9 mouse cellular contexts compared by ENCODE assay signal in the genomic region with DNA sequence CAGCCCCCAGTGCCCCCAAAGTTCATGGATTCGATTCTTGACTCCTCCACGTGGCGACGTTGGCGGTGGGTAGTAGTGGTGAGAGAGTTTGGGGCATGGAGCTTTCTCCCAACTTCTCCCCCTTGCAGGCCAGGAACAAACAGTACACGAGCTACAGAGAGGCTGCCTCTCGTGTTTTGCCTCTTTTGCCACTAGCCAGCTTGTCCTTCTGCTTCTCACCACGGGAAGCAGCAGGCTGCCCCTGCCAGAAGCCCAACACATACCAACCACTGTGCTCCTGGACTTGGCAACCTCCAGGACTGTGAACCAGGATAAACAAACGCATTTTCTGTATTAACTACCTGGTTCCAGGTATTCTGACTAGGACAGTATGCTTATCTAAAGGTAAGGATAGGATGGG. TPM values are rescaled to one million over a fixed set of nuclear protein-coding genes. Genes with fewer than 3 reads are reported as not detected.
DNase-seq lines count a peak whose midpoint lies in the region; ATAC-seq lines count a peak whose summit lies in the region.
"Had no signal": no experiment of that assay in that cellular context is flagged by ENCODE, and none has a peak within 500 bp of the region (broad histone marks: within the 10 kb centered on the region; RNA-seq: fewer than 3 reads in every experiment).

No protein-coding gene starts in this region.

- no peak overlapping the region for H3K4me2 ChIP-seq in forebrain, embryonic 14.5 days (ENCODE audit: low read length)
- peak overlapping the region; percentile 57 for H3K4me2 ChIP-seq in limb, embryonic 13.5 days (replicated peaks)
- no peak overlapping the region for H3K4me2 ChIP-seq in midbrain, embryonic 15.5 days

- no peaks in the 10 kb centered on the region for H3K9me3 ChIP-seq in forebrain, embryonic 10.5 days
- H3K9me3 ChIP-seq in forebrain, embryonic 14.5 days (replicated peaks; ENCODE audit: control insufficient read depth, low read length) = no peaks in the 10 kb centered on the region
- peaks cover 3% of the 10 kb centered on the region; the same call in 1 of the 2 replicates for H3K9me3 ChIP-seq in limb, embryonic 13.5 days
- H3K9me3 ChIP-seq in midbrain, embryonic 15.5 days = no peaks in the 10 kb centered on the region
- H3K9me3 ChIP-seq: hindbrain, embryonic 15.5 days had no signal

- 78% methylated on average over 9 of the region's 9 CpGs for WGBS in forebrain, embryonic 10.5 days
- 72% methylated on average over 9 of the region's 9 CpGs for WGBS in forebrain, embryonic 14.5 days
- WGBS in limb, embryonic 13.5 days = 54% methylated on average over 9 of the region's 9 CpGs
- WGBS in midbrain, embryonic 15.5 days = 69% methylated on average over 9 of the region's 9 CpGs

- no peak for DNase-seq in forebrain, embryonic 10.5 days (ENCODE audit: extremely low spot score, low spot score)
- DNase-seq in forebrain, embryonic 14.5 days (ENCODE audit: low spot score) = no peak
- DNase-seq in kidney, postnatal 10 days = peak; percentile 28
- DNase-seq in kidney, postnatal 25 days = no peak
- peak; percentile 80 to 83 for DNase-seq in cerebellum, postnatal 36 days
- no peak for DNase-seq in thymus, adult 18-20 months

- H3K4me3 ChIP-seq in forebrain, embryonic 10.5 days = no peak overlapping the region; the same call in 1 of the 2 replicates
- no peak overlapping the region for H3K4me3 ChIP-seq in forebrain, embryonic 14.5 days (ENCODE audit: low read depth, low read length)
- H3K4me3 ChIP-seq in limb, embryonic 13.5 days = peak overlapping the region; percentile 29
- no peak overlapping the region for H3K4me3 ChIP-seq in midbrain, embryonic 15.5 days
- H3K4me3 ChIP-seq: hindbrain, embryonic 15.5 days had no signal

- H3K9ac ChIP-seq in forebrain, embryonic 14.5 days (ENCODE audit: low read length) = no peak overlapping the region
- peak overlapping the region; percentile 45 for H3K9ac ChIP-seq in limb, embryonic 13.5 days
- H3K9ac ChIP-seq in midbrain, embryonic 15.5 days = no peak overlapping the region
- H3K9ac ChIP-seq: hindbrain, embryonic 15.5 days had no signal

- ATAC-seq in forebrain, embryonic 14.5 days = no peak
- no peak for ATAC-seq in limb, embryonic 13.5 days (ENCODE audit: low FRiP score, low read depth)
- no peak for ATAC-seq in midbrain, embryonic 15.5 days (replicated peaks)

- peaks cover 15% of the 10 kb centered on the region for H3K4me1 ChIP-seq in forebrain, embryonic 10.5 days
- peaks cover 4% of the 10 kb centered on the region; the same call in 1 of the 2 replicates for H3K4me1 ChIP-seq in forebrain, embryonic 14.5 days (ENCODE audit: control insufficient read depth, insufficient read depth, low read length)
- peaks cover 30% of the 10 kb centered on the region for H3K4me1 ChIP-seq in limb, embryonic 13.5 days
- H3K4me1 ChIP-seq in midbrain, embryonic 15.5 days = peaks cover 7% of the 10 kb centered on the region

- H3K36me3 ChIP-seq in forebrain, embryonic 10.5 days (replicated peaks) = no peaks in the 10 kb centered on the region
- no peaks in the 10 kb centered on the region for H3K36me3 ChIP-seq in forebrain, embryonic 14.5 days (ENCODE audit: control insufficient read depth, insufficient read depth, low read length)
- H3K36me3 ChIP-seq in limb, embryonic 13.5 days = peaks cover 5% of the 10 kb centered on the region; the same call in 1 of the 2 replicates
- no peaks in the 10 kb centered on the region for H3K36me3 ChIP-seq in midbrain, embryonic 15.5 days (replicated peaks)
- H3K36me3 ChIP-seq: hindbrain, embryonic 15.5 days had no signal

- H3K27ac ChIP-seq in forebrain, embryonic 10.5 days = peak overlapping the region; percentile 77; the same call in 1 of the 2 replicates
- H3K27ac ChIP-seq in forebrain, embryonic 14.5 days (ENCODE audit: low read depth, low read length) = no peak overlapping the region
- H3K27ac ChIP-seq in limb, embryonic 13.5 days = peak overlapping the region; percentile 89
- no peak overlapping the region for H3K27ac ChIP-seq in midbrain, embryonic 15.5 days

- no peaks in the 10 kb centered on the region for H3K27me3 ChIP-seq in forebrain, embryonic 10.5 days (ENCODE audit: poor library complexity, severe bottlenecking)
- no peaks in the 10 kb centered on the region for H3K27me3 ChIP-seq in forebrain, embryonic 14.5 days (replicated peaks; ENCODE audit: control insufficient read depth, insufficient read depth, low read length)
- no peaks in the 10 kb centered on the region for H3K27me3 ChIP-seq in limb, embryonic 13.5 days
- H3K27me3 ChIP-seq in midbrain, embryonic 15.5 days (replicated peaks) = no peaks in the 10 kb centered on the region
- H3K27me3 ChIP-seq: hindbrain, embryonic 15.5 days had no signal

RNA-seq across cellular contexts. Expression of a gene that starts 44.6 kb away (rescaled TPM):
- polyA plus RNA-seq in forebrain, embryonic 10.5 days (2016; fragmentation: Nextera tagmentation; extraction: Ambion mirVana) = 30.9 TPM in 2 replicates
- 14.1 and 17.2 TPM in 2 replicates for polyA plus RNA-seq in forebrain, embryonic 14.5 days (2014; fragmentation: Nextera tagmentation; extraction: Ambion mirVana)
- 30.7 and 35.6 TPM in 2 replicates for polyA plus RNA-seq in limb, embryonic 13.5 days (2015; fragmentation: Nextera tagmentation; extraction: Ambion mirVana)
- polyA plus RNA-seq in midbrain, embryonic 15.5 days (2015; fragmentation: Nextera tagmentation; extraction: Ambion mirVana) = 13.2 and 13.3 TPM in 2 replicates

Comparison
In these comparisons a context has a peak if more than half of its experiments do, and no peak if none do; other contexts are left out.
1. DNase-seq: peak in kidney, postnatal 10 days (single experiment) and cerebellum, postnatal 36 days (2 of 2); none in forebrain, embryonic 10.5 days (single experiment), forebrain, embryonic 14.5 days (single experiment), kidney, postnatal 25 days (0 of 2) and thymus, adult 18-20 months (0 of 2).
2. H3K27ac ChIP-seq: peak in forebrain, embryonic 10.5 days (single experiment) and limb, embryonic 13.5 days (single experiment); none in forebrain, embryonic 14.5 days (single experiment) and midbrain, embryonic 15.5 days (single experiment).